Mouse (Mus musculus) embryonic fibroblast, embryonic 13.5 days (primary cell): ENCODE measurements around the gene Fnbp1.

Source experiments
- CTCF ChIP-seq: IDR thresholded peaks from 2 replicates; pipeline ENCODE4 v1.5.1; 2011; ENCODE audit warnings: mild to moderate bottlenecking, control low read depth, low read length, moderate library complexity, borderline replicate concordance; ENCODE audit not compliant: insufficient read depth
- POLR2A ChIP-seq: IDR thresholded peaks from 2 replicates; pipeline ENCODE4 v1.6.1; 2011; ENCODE audit warnings: low read depth, mild to moderate bottlenecking, control low read depth, low read length, moderate library complexity

GRCm38 (mm10) chr2:31143768-31144695 is 2.2 kb upstream of the Fnbp1 start:
- TF ChIP-seq CTCF (no peak), POLR2A (0 out of 2 replicates have a peak, but pooled peaks have one; percentile 9)
